Mouse (Mus musculus): ENCODE measurements around the gene Csrp3. TPM values are rescaled to one million over a fixed set of nuclear protein-coding genes. Genes with fewer than 3 reads are reported as not detected.

Gene Csrp3
- polyA plus RNA-seq, 1 experiment: 20.4 TPM

- DNase-seq: no peak
- 95% methylated on average over 11 of the region's 11 CpGs for WGBS
- no peak for TF ChIP-seq POLR2A (IDR thresholded peaks at IDR 0.05; ENCODE audit: control insufficient read depth, extremely low read depth, insufficient read depth, low read length, poor library complexity)
- TF ChIP-seq CTCF (IDR thresholded peaks at IDR 0.05; ENCODE audit: borderline replicate concordance, control insufficient read depth, extremely low read depth, insufficient read depth, low read length, poor library complexity): no peak
- Histone ChIP-seq H3K36me3 (ENCODE audit: control insufficient read depth, insufficient read depth, low read length) (peaks cover 80% of the 10 kb centered on the region), H3K27me3 (ENCODE audit: control insufficient read depth, insufficient read depth, low read length) (no peaks in the 10 kb centered on the region), H3K4me3 (ENCODE audit: control insufficient read depth, insufficient read depth, low read length) (no peak overlapping the region), H3K4me1 (replicated peaks; ENCODE audit: control insufficient read depth, insufficient read depth, low read length) (no peaks in the 10 kb centered on the region), H3K27ac (ENCODE audit: control insufficient read depth, insufficient read depth, low read length) (no peak overlapping the region)
Measured at GRCm38 (mm10) chr7:48871292-48871691, 23.5 kb upstream of the Csrp3 start.

- Histone ChIP-seq H3K27me3 (ENCODE audit: control insufficient read depth, insufficient read depth, low read length) (no peaks in the 10 kb centered on the region), H3K4me3 (ENCODE audit: control insufficient read depth, insufficient read depth, low read length) (no peak overlapping the region), H3K4me1 (replicated peaks; ENCODE audit: control insufficient read depth, insufficient read depth, low read length) (no peaks in the 10 kb centered on the region), H3K27ac (ENCODE audit: control insufficient read depth, insufficient read depth, low read length) (no peak overlapping the region), H3K36me3 (ENCODE audit: control insufficient read depth, insufficient read depth, low read length) (peaks cover 75% of the 10 kb centered on the region)
- TF ChIP-seq CTCF (IDR thresholded peaks at IDR 0.05; ENCODE audit: borderline replicate concordance, control insufficient read depth, extremely low read depth, insufficient read depth, low read length, poor library complexity): no peak
- DNase-seq: no peak
- 95% methylated on average over 21 of the region's 21 CpGs for WGBS
Measured at GRCm38 (mm10) chr7:48870579-48871180, 22.8 kb upstream of the Csrp3 start.

- peaks cover 70% of the 10 kb centered on the region for H3K36me3 ChIP-seq (ENCODE audit: control insufficient read depth, insufficient read depth, low read length)
- TF ChIP-seq POLR2A (IDR thresholded peaks at IDR 0.05; ENCODE audit: control insufficient read depth, extremely low read depth, insufficient read depth, low read length, poor library complexity): no peak
- TF ChIP-seq CTCF (IDR thresholded peaks at IDR 0.05; ENCODE audit: borderline replicate concordance, control insufficient read depth, extremely low read depth, insufficient read depth, low read length, poor library complexity): no peak
- no peaks in the 10 kb centered on the region for H3K4me1 ChIP-seq (replicated peaks; ENCODE audit: control insufficient read depth, insufficient read depth, low read length)
- WGBS: 94% methylated on average over 6 of the region's 6 CpGs
- H3K27me3 ChIP-seq (ENCODE audit: control insufficient read depth, insufficient read depth, low read length): no peaks in the 10 kb centered on the region
- H3K27ac ChIP-seq (ENCODE audit: control insufficient read depth, insufficient read depth, low read length): no peak overlapping the region
- no peak overlapping the region for H3K4me3 ChIP-seq (ENCODE audit: control insufficient read depth, insufficient read depth, low read length)
- no peak for DNase-seq
Measured at GRCm38 (mm10) chr7:48870144-48870543, 22.3 kb upstream of the Csrp3 start.

GRCm38 (mm10) chr7:48867576-48867975 lies 19.7 kb upstream of the Csrp3 start:
- no peak overlapping the region for H3K27ac ChIP-seq (ENCODE audit: control insufficient read depth, insufficient read depth, low read length)
- no peaks in the 10 kb centered on the region for H3K27me3 ChIP-seq (ENCODE audit: control insufficient read depth, insufficient read depth, low read length)
- no peak for DNase-seq
- H3K4me3 ChIP-seq (ENCODE audit: control insufficient read depth, insufficient read depth, low read length): no peak overlapping the region
- no peak for TF ChIP-seq POLR2A (IDR thresholded peaks at IDR 0.05; ENCODE audit: control insufficient read depth, extremely low read depth, insufficient read depth, low read length, poor library complexity)
- no peak for TF ChIP-seq CTCF (IDR thresholded peaks at IDR 0.05; ENCODE audit: borderline replicate concordance, control insufficient read depth, extremely low read depth, insufficient read depth, low read length, poor library complexity)
- 97% methylated on average over 18 of the region's 18 CpGs for WGBS
- peaks cover 3% of the 10 kb centered on the region; the same call in 1 of the 2 replicates for H3K4me1 ChIP-seq (replicated peaks; ENCODE audit: control insufficient read depth, insufficient read depth, low read length)
- peaks cover 47% of the 10 kb centered on the region for H3K36me3 ChIP-seq (ENCODE audit: control insufficient read depth, insufficient read depth, low read length)

- H3K4me1 ChIP-seq (replicated peaks; ENCODE audit: control insufficient read depth, insufficient read depth, low read length): peaks cover 3% of the 10 kb centered on the region; the same call in 1 of the 2 replicates
- WGBS: 47% methylated on average over 9 of the region's 9 CpGs
- H3K27ac ChIP-seq (ENCODE audit: control insufficient read depth, insufficient read depth, low read length): no peak overlapping the region
Measured at GRCm38 (mm10) chr7:48864671-48865458, 17.0 kb upstream of the Csrp3 start.

GRCm38 (mm10) chr7:48864199-48864598 lies 16.4 kb upstream of the Csrp3 start:
- H3K4me1 ChIP-seq (replicated peaks; ENCODE audit: control insufficient read depth, insufficient read depth, low read length): peaks cover 3% of the 10 kb centered on the region; the same call in 1 of the 2 replicates
- no peak for TF ChIP-seq CTCF (IDR thresholded peaks at IDR 0.05; ENCODE audit: borderline replicate concordance, control insufficient read depth, extremely low read depth, insufficient read depth, low read length, poor library complexity)
- no peak for TF ChIP-seq POLR2A (IDR thresholded peaks at IDR 0.05; ENCODE audit: control insufficient read depth, extremely low read depth, insufficient read depth, low read length, poor library complexity)
- no peak for DNase-seq
- no peak overlapping the region for H3K4me3 ChIP-seq (ENCODE audit: control insufficient read depth, insufficient read depth, low read length)
- no peak overlapping the region for H3K27ac ChIP-seq (ENCODE audit: control insufficient read depth, insufficient read depth, low read length)
- no peaks in the 10 kb centered on the region for H3K27me3 ChIP-seq (ENCODE audit: control insufficient read depth, insufficient read depth, low read length)
- peaks cover 19% of the 10 kb centered on the region for H3K36me3 ChIP-seq (ENCODE audit: control insufficient read depth, insufficient read depth, low read length)

More at GRCm38 (mm10) chr7:48864671-48865458, 17.0 kb upstream of the Csrp3 start:
- DNase-seq: no peak
- TF ChIP-seq CTCF (IDR thresholded peaks at IDR 0.05; ENCODE audit: borderline replicate concordance, control insufficient read depth, extremely low read depth, insufficient read depth, low read length, poor library complexity) (no peak), POLR2A (IDR thresholded peaks at IDR 0.05; ENCODE audit: control insufficient read depth, extremely low read depth, insufficient read depth, low read length, poor library complexity) (no peak)
- H3K27me3 ChIP-seq (ENCODE audit: control insufficient read depth, insufficient read depth, low read length): no peaks in the 10 kb centered on the region
- H3K36me3 ChIP-seq (ENCODE audit: control insufficient read depth, insufficient read depth, low read length): peaks cover 22% of the 10 kb centered on the region
- no peak overlapping the region for H3K4me3 ChIP-seq (ENCODE audit: control insufficient read depth, insufficient read depth, low read length)
